Mouse (Mus musculus) kidney, adult 2 months (tissue): ENCODE data around the gene Akr1cl. TPM values are rescaled to one million over a fixed set of nuclear protein-coding genes. Genes with fewer than 3 reads are reported as not detected.
A peak's percentile ranks its signal among the peaks of the same experiment; 100 is the strongest.

ENCODE experiments used
- DNase-seq: peaks from one replicate; pipeline ENCODE4 v3.0.0; 2021
- H3K27ac ChIP-seq: fragments of 200-500 bp; 2 replicates; pipeline ENCODE4 v1.5.1; 2012; ENCODE audit warnings: low read depth, low read length, control low read depth, inconsistent platforms; ENCODE audit not compliant: insufficient read depth
- H3K27me3 ChIP-seq: fragments of 200-500 bp; replicated peaks from 2 replicates; pipeline ENCODE4 v1.6.1; 2012; ENCODE audit warnings: mild to moderate bottlenecking, moderate library complexity, low read length, inconsistent platforms; ENCODE audit not compliant: control insufficient read depth, insufficient read depth
- H3K36me3 ChIP-seq: fragments of 200-500 bp; 2 replicates; pipeline ENCODE4 v1.6.1; 2012; ENCODE audit warnings: mild to moderate bottlenecking, moderate library complexity, low read length, inconsistent platforms; ENCODE audit not compliant: control insufficient read depth, insufficient read depth
- H3K4me1 ChIP-seq: fragments of 200-500 bp; 2 replicates; pipeline ENCODE4 v1.6.1; 2011; ENCODE audit warnings: low read length; ENCODE audit not compliant: control insufficient read depth, insufficient read depth
- H3K4me3 ChIP-seq: fragments of 200-500 bp; 2 replicates; pipeline ENCODE4 v1.5.1; 2011; ENCODE audit warnings: mild to moderate bottlenecking, low read depth, low read length, control low read depth; ENCODE audit not compliant: insufficient read depth
- CTCF ChIP-seq: fragments of 200-500 bp; conservative IDR thresholded peaks from 2 replicates; pipeline ENCODE4 v1.5.1; 2011; ENCODE audit warnings: low read depth, mild to moderate bottlenecking, control low read depth, low read length, moderate library complexity, mixed read lengths; ENCODE audit not compliant: insufficient read depth, insufficient read length
- POLR2A ChIP-seq: fragments of 200-500 bp; IDR thresholded peaks from one replicate; pipeline ENCODE4 v1.6.1; 2011; ENCODE audit warnings: low read depth, low read length, control low read depth
- WGBS: fragments of 180-500 bp; shearing (Covaris S2); methylation state at CpG from one replicate; pipeline ENCODE4 v1.1.7; 2018; 5-methylcytosine and 5-hydroxymethylcytosine counted together
- polyA plus RNA-seq: library from polyadenylated mRNA; depleted of rRNA; stranded (reverse); fragments of >200 nt; gene quantifications from 2 replicates; pipeline ENCODE4 v1.2.3, GENCODE M21; 2012

Gene Akr1cl
- polyA plus RNA-seq, 1 experiment = 0.08 TPM

DNA sequence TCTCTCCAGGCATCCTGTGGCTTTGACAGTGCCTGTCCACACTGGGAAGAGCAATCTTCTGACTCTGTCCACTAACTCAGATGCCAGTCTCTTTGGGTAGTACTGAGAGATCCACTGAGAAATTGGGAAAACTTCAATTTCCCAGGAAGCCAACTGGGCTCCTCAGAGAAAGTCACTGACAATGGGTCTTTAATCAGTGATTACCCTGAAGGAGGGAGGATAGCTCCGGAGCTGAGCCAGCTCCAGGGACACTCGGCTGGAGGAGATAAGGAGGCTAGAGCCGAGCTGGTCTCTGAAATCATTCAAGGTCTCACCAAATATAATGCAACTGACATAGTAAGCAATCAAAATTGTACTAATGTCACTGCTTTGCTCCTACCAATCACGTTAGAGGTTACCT is 28.0 kb downstream of the Akr1cl start:
- TF ChIP-seq CTCF (no peak), POLR2A (no peak)
- no peak overlapping the region for H3K4me3 ChIP-seq
- H3K36me3 ChIP-seq = no peaks in the 10 kb centered on the region
- no peak overlapping the region for H3K27ac ChIP-seq
- no peak for DNase-seq
- no peaks in the 10 kb centered on the region for H3K4me1 ChIP-seq
- H3K27me3 ChIP-seq = no peaks in the 10 kb centered on the region
- 86% methylated on average over 4 of the region's 4 CpGs for WGBS

DNA sequence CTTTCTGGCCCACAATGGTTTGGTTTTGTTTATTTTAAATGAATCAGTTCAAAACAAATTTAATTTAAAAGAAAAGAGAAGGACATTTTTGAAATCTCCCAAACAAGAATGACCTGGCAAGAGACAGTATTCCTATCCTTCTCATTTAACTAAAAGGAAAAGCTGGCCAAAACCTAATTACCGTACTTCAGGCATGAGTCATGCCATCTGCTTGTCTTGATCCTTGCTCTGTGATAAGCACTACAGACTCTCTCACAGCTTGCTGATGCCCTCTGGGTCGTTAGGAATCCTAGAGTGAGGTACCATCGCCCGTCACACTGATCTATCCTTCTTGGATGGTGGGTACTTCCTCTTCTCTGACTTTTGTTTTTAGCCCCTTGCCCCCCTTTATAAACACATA is 39.4 kb downstream of the Akr1cl start:
- Histone ChIP-seq H3K27me3 (no peaks in the 10 kb centered on the region), H3K36me3 (no peaks in the 10 kb centered on the region), H3K27ac (no peak overlapping the region), H3K4me3 (no peak overlapping the region), H3K4me1 (no peaks in the 10 kb centered on the region)
- WGBS = 75% methylated on average over 4 of the region's 4 CpGs
- TF ChIP-seq CTCF (no peak), POLR2A (no peak)
- DNase-seq = no peak

DNA sequence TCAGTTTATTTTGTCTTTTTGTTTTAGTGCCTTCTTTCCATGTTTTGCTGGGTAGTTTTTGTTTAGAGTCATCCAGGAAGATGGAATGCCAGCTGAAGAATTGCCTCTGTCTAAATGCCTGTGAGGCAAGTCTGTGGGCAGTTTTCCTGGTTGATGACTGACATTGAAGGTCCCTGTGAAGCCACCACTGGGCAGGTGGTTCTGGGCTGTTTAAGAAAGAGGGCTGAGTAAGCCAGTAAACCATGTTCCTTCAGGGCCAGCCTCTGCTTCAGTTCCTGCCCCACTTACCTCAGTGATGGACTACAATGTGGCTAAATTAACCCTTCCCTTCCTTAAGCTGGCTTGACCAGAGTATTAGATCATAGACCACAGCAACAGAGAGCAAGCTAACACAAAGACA is 44.4 kb downstream of the Akr1cl start:
- DNase-seq = no peak
- Histone ChIP-seq H3K4me3 (no peak overlapping the region), H3K36me3 (no peaks in the 10 kb centered on the region), H3K27me3 (no peaks in the 10 kb centered on the region), H3K4me1 (no peaks in the 10 kb centered on the region), H3K27ac (no peak overlapping the region)
- TF ChIP-seq CTCF (no peak), POLR2A (no peak)

DNA sequence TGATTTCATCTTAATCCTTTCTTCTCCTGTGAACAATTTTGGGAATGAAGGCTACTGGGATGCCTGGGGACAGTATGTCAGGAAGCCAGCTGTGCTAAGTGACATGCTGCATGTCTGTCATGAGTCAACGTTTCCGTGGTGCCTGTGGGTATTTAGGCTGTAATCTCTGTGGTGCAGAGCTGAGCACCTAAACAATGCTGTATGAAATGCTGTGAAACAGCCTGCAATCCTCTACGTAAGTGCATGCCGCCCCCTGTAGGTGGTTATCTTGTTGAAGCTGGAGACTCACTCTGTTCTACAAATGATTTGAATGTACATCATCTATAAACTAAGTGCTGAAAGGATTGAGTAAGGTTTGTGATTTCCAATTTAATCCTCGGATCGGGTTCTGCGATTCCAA is 46.4 kb downstream of the Akr1cl start:
- peak; percentile 55 for TF ChIP-seq CTCF
- no peak for TF ChIP-seq POLR2A
- DNase-seq = peak; percentile 45
- WGBS = 52% methylated on average over 7 of the region's 7 CpGs

DNA sequence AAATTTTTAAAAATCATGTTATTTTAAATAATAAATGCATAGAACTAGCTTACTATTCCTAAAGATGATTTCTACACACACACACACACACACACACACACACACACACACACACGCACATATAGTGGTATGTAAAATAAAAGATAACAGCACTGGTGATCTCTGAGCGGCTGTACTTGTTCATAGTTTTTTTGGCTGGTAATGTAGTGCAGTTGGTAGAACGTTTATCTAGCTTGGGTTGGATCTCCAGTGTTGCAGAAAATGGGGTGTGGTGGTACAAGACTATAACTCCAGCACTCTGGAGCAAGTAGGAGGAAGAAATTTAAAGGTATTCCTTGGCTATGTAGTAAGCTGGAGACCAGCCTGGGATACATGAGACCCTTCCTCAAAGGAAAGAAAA is 49.3 kb downstream of the Akr1cl start:
- WGBS = 79% methylated on average over 3 of the region's 3 CpGs
- no peak overlapping the region for H3K4me3 ChIP-seq
- no peaks in the 10 kb centered on the region; the same call in 1 of the 2 replicates for H3K27me3 ChIP-seq

More for the DNA sequence above, 46.4 kb downstream of the Akr1cl start:
- Histone ChIP-seq H3K27me3 (no peaks in the 10 kb centered on the region; the same call in 1 of the 2 replicates), H3K36me3 (no peaks in the 10 kb centered on the region), H3K4me3 (no peak overlapping the region), H3K4me1 (no peaks in the 10 kb centered on the region), H3K27ac (no peak overlapping the region)

DNA sequence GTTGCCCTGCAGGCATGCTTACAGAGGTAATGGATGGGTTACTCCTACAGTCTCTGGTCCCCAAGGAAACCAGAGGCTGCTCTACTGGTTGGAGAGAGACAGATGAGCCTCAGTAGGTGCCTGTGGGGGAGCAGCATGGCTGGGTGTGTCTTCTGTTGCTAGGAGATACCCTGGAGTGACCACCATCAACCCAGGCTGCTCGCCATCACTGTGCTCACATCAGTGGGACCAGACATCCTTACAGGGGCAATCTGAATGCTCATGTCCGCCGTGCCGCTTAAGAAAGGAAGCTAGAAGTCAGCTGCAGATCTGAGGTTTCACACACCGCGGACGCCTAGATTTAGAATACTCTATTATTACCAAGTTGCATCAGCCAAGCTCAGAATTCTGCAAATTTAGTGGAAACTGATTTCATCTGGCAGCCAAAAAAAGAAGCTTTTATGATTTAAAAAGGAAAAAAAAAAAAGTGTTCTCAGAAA is 54.2 kb downstream of the Akr1cl start:
- Histone ChIP-seq H3K4me3 (no peak overlapping the region), H3K27ac (no peak overlapping the region), H3K27me3 (no peaks in the 10 kb centered on the region; the same call in 1 of the 2 replicates), H3K4me1 (no peaks in the 10 kb centered on the region), H3K36me3 (no peaks in the 10 kb centered on the region)
- TF ChIP-seq POLR2A (no peak), CTCF (no peak)
- 70% methylated on average over 7 of the region's 7 CpGs for WGBS
- DNase-seq = no peak

More for the DNA sequence above, 49.3 kb downstream of the Akr1cl start:
- H3K36me3 ChIP-seq = no peaks in the 10 kb centered on the region
- no peak overlapping the region for H3K27ac ChIP-seq
- no peaks in the 10 kb centered on the region for H3K4me1 ChIP-seq
- TF ChIP-seq POLR2A (no peak), CTCF (no peak)
- DNase-seq = no peak

DNA sequence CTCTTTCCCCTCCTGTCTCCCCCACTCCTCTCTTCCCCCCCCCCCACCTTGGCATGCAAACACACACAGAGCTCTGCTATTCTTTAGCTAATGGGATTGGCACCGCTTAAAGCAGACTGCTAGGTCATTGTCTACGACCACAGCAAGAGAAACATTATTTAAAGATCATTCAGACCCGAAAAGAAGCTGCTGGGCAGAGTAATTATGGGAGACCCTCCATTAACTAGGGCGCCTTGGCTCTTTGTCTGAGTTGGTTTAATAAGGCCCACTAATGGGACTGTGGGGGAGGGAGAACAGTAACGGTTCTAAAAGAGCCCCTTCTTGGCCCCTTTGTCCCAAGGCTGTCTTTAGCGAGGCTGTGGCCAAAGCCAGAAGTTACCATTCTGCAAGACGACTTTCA is 57.2 kb downstream of the Akr1cl start:
- Histone ChIP-seq H3K27me3 (no peaks in the 10 kb centered on the region), H3K36me3 (no peaks in the 10 kb centered on the region), H3K4me3 (no peak overlapping the region), H3K27ac (no peak overlapping the region), H3K4me1 (no peaks in the 10 kb centered on the region)
- TF ChIP-seq CTCF (no peak), POLR2A (no peak)
- DNase-seq = no peak
- WGBS = 57% methylated on average over 7 of the region's 7 CpGs
